Mouse (Mus musculus) kidney, adult 2 months (tissue): ENCODE results near the gene Chfr.
A peak's percentile ranks its signal among the peaks of the same experiment; 100 is the strongest.

Experiments
- CTCF ChIP-seq: fragments of 200-500 bp; conservative IDR thresholded peaks from 2 replicates; pipeline ENCODE4 v1.5.1; 2011; ENCODE audit warnings: low read depth, mild to moderate bottlenecking, control low read depth, low read length, moderate library complexity, mixed read lengths; ENCODE audit not compliant: insufficient read depth, insufficient read length
- POLR2A ChIP-seq: fragments of 200-500 bp; IDR thresholded peaks from one replicate; pipeline ENCODE4 v1.6.1; 2011; ENCODE audit warnings: low read depth, low read length, control low read depth

DNA sequence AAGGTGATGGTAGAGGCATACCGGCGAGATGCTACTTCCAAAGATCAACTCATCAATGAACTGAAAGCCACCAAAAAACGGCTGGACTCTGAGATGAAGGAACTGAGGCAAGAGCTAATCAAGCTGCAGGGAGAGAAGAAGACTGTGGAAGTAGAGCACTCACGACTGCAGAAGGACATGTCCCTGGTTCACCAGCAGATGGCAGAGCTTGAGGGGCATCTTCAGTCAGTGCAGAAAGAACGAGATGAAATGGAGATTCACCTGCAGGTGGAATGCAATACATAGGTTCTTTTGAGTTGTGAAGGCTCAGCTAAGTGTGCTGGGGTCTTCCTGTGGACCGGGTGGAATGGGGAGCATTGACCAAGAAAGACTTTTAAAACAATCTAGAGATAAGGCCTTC, 69.1 kb downstream of the Chfr start:
- TF ChIP-seq CTCF: peak; percentile 52
- no peak for TF ChIP-seq POLR2A
